Mouse (Mus musculus): ENCODE data around the gene Ttll10.

The Ttll10 gene

GRCm38 (mm10) chr4:156059261-156059660 is at the start of gene Ttll10:
Ttll10 (minus strand) TSS chr4:156059414.
- DNase-seq = no peak

- DNase-seq = no peak
Observed at GRCm38 (mm10) chr4:156103342-156103741, 44.1 kb upstream of the Ttll10 start.

- peak; percentile 14 for DNase-seq
Observed at GRCm38 (mm10) chr4:156101481-156101903, 42.3 kb upstream of the Ttll10 start.

GRCm38 (mm10) chr4:156100501-156100900 is 41.3 kb upstream of the Ttll10 start:
- DNase-seq = no peak

GRCm38 (mm10) chr4:156099427-156099826 is 40.2 kb upstream of the Ttll10 start:
- DNase-seq = no peak

GRCm38 (mm10) chr4:156097770-156098366 is 38.7 kb upstream of the Ttll10 start:
- DNase-seq = no peak

- no peak for DNase-seq
Observed at GRCm38 (mm10) chr4:156096191-156096590, 37.0 kb upstream of the Ttll10 start.

- DNase-seq = no peak
Observed at GRCm38 (mm10) chr4:156093758-156094157, 34.5 kb upstream of the Ttll10 start.

- DNase-seq = no peak
Observed at GRCm38 (mm10) chr4:156092765-156093164, 33.6 kb upstream of the Ttll10 start.

- no peak for DNase-seq
Observed at GRCm38 (mm10) chr4:156091236-156091635, 32.0 kb upstream of the Ttll10 start.

- no peak for DNase-seq
Observed at GRCm38 (mm10) chr4:156087398-156088087, 28.3 kb upstream of the Ttll10 start.

- DNase-seq = no peak
Observed at GRCm38 (mm10) chr4:156085256-156085655, 26.0 kb upstream of the Ttll10 start.

GRCm38 (mm10) chr4:156084096-156084879 is 25.1 kb upstream of the Ttll10 start:
- no peak for DNase-seq

- no peak for DNase-seq
Observed at GRCm38 (mm10) chr4:156083348-156083747, 24.1 kb upstream of the Ttll10 start.

- DNase-seq = no peak
Observed at GRCm38 (mm10) chr4:156082621-156083234, 23.5 kb upstream of the Ttll10 start.

- peak; percentile 62 for DNase-seq
Observed at GRCm38 (mm10) chr4:156077499-156078301, 18.5 kb upstream of the Ttll10 start.

- no peak for DNase-seq
Observed at GRCm38 (mm10) chr4:156076911-156077382, 17.7 kb upstream of the Ttll10 start.

- no peak for DNase-seq
Observed at GRCm38 (mm10) chr4:156070716-156071115, 11.5 kb upstream of the Ttll10 start.

- DNase-seq = no peak
Observed at GRCm38 (mm10) chr4:156070276-156070675, 11.1 kb upstream of the Ttll10 start.

GRCm38 (mm10) chr4:156069701-156070100 is 10.5 kb upstream of the Ttll10 start:
- no peak for DNase-seq

- DNase-seq = no peak
Observed at GRCm38 (mm10) chr4:156067256-156067949, 8.2 kb upstream of the Ttll10 start.
